Mouse (Mus musculus) heart, embryonic 14.5 days (tissue): ENCODE data around the gene Calcoco1. TPM values are rescaled to one million over a fixed set of nuclear protein-coding genes. Genes with fewer than 3 reads are reported as not detected.

Experiments
- ATAC-seq: fragments of 200-750 bp; cut with Nextera tagmentation; 2 replicates; pipeline ENCODE4 v1.8.0; 2017; ENCODE audit warnings: low read depth, moderate TSS enrichment; ENCODE audit not compliant: insufficient number of reproducible peaks, insufficient read depth, low FRiP score
- H3K27ac ChIP-seq, 2 experiments: fragments of 200-500 bp in 1 of 2; fragments of 300-500 bp in 1 of 2; sonication (generic) in 1 of 2; replicated peaks in 1 of 2; 2 replicates each; pipeline ENCODE4 v1.5.1; 2012 to 2014; ENCODE audit warnings: low read depth in 2 of 2, low read length in 2 of 2, control low read depth in 1 of 2, mild to moderate bottlenecking in 1 of 2, mixed read lengths in 1 of 2; ENCODE audit not compliant: control insufficient read depth in 1 of 2, insufficient read depth in 1 of 2
- H3K27me3 ChIP-seq: fragments of 300-500 bp; sonication (generic); 2 replicates; pipeline ENCODE4 v1.6.1; 2014; ENCODE audit warnings: mild to moderate bottlenecking, low read length, control low read depth; ENCODE audit not compliant: control insufficient read depth, insufficient read depth
- H3K36me3 ChIP-seq: fragments of 300-500 bp; sonication (generic); 2 replicates; pipeline ENCODE4 v1.6.1; 2014; ENCODE audit warnings: mild to moderate bottlenecking, control low read depth, low read length, mixed read lengths; ENCODE audit not compliant: control insufficient read depth, insufficient read depth
- H3K4me1 ChIP-seq, 2 experiments: fragments of 200-500 bp in 1 of 2; fragments of 300-500 bp in 1 of 2; sonication (generic) in 1 of 2; 2 replicates each; pipeline ENCODE4 v1.6.1; 2012 to 2014; ENCODE audit warnings: low read length in 2 of 2, control low read depth in 1 of 2, mixed read lengths in 1 of 2; ENCODE audit not compliant: control insufficient read depth in 2 of 2, insufficient read depth in 2 of 2
- H3K4me2 ChIP-seq: fragments of 300-500 bp; sonication (generic); 2 replicates; pipeline ENCODE4 v1.6.1; 2014; ENCODE audit warnings: mild to moderate bottlenecking, low read length
- H3K4me3 ChIP-seq, 2 experiments: fragments of 200-500 bp in 1 of 2; fragments of 300-500 bp in 1 of 2; sonication (generic) in 1 of 2; 2 replicates each; pipeline ENCODE4 v1.5.1; 2012 to 2014; ENCODE audit warnings: low read length in 2 of 2, mild to moderate bottlenecking in 2 of 2, control low read depth in 1 of 2, low read depth in 1 of 2, moderate library complexity in 1 of 2; ENCODE audit not compliant: control insufficient read depth in 1 of 2, insufficient read depth in 1 of 2
- H3K9ac ChIP-seq: fragments of 300-500 bp; sonication (generic); 2 replicates; pipeline ENCODE4 v1.6.1; 2014; ENCODE audit warnings: mild to moderate bottlenecking, low read length
- H3K9me3 ChIP-seq: fragments of 300-500 bp; sonication (generic); 2 replicates; pipeline ENCODE4 v1.6.1; 2016; ENCODE audit warnings: low read length, control low read depth; ENCODE audit not compliant: control insufficient read depth
- WGBS: fragments of 180-500 bp; shearing (Covaris S2); extraction: QIAGEN DNeasy Blood & Tissue Kit; methylation state at CpG from one replicate; pipeline ENCODE4 v1.1.7; 2014; 5-methylcytosine and 5-hydroxymethylcytosine counted together
- polyA plus RNA-seq: library from polyadenylated mRNA; unstranded; fragments of >200 nt; fragmentation: Nextera tagmentation; extraction: Ambion mirVana; gene quantifications from 2 replicates; pipeline ENCODE4 v1.2.1, GENCODE M21; 2014

Gene Calcoco1
- polyA plus RNA-seq, 1 experiment from 2014 or later: 66.5 TPM

GRCm38 (mm10) chr15:102752164-102752563, 30.2 kb upstream of the Calcoco1 start:
- ATAC-seq: no peak
- H3K36me3 ChIP-seq: no peaks in the 10 kb centered on the region
- no peak overlapping the region for H3K4me2 ChIP-seq
- no peaks in the 10 kb centered on the region for H3K9me3 ChIP-seq
- no peak overlapping the region for H3K27ac ChIP-seq
- H3K9ac ChIP-seq: no peak overlapping the region
- H3K27me3 ChIP-seq: peaks cover 69% of the 10 kb centered on the region
- 67% methylated on average over 1 of the region's 1 CpGs for WGBS
- no peak overlapping the region for H3K4me3 ChIP-seq
- no peaks in the 10 kb centered on the region for H3K4me1 ChIP-seq

GRCm38 (mm10) chr15:102750241-102750640, 28.3 kb upstream of the Calcoco1 start:
- ATAC-seq: no peak
- no peaks in the 10 kb centered on the region for H3K9me3 ChIP-seq
- no peak overlapping the region for H3K4me3 ChIP-seq
- H3K27me3 ChIP-seq: peaks cover 76% of the 10 kb centered on the region
- H3K9ac ChIP-seq: no peak overlapping the region
- peaks cover 0 to 6% of the 10 kb centered on the region in 2 experiments; a peak in 1 of 4 replicates for H3K4me1 ChIP-seq
- 52% methylated on average over 5 of the region's 5 CpGs for WGBS
- no peak overlapping the region for H3K4me2 ChIP-seq
- H3K27ac ChIP-seq: no peak overlapping the region
- H3K36me3 ChIP-seq: no peaks in the 10 kb centered on the region

- H3K27me3 ChIP-seq: peaks cover 76% of the 10 kb centered on the region
- no peak overlapping the region for H3K27ac ChIP-seq
- peaks cover 0 to 6% of the 10 kb centered on the region in 2 experiments; a peak in 1 of 4 replicates for H3K4me1 ChIP-seq
- H3K4me2 ChIP-seq: no peak overlapping the region
- ATAC-seq: no peak
- no peak overlapping the region for H3K4me3 ChIP-seq
- H3K36me3 ChIP-seq: no peaks in the 10 kb centered on the region
- H3K9me3 ChIP-seq: no peaks in the 10 kb centered on the region
- WGBS: 95% methylated on average over 1 of the region's 1 CpGs
- no peak overlapping the region for H3K9ac ChIP-seq
Measured at GRCm38 (mm10) chr15:102749103-102749502, 27.1 kb upstream of the Calcoco1 start.

GRCm38 (mm10) chr15:102747853-102748252, 25.9 kb upstream of the Calcoco1 start:
- WGBS: 53% methylated on average over 8 of the region's 8 CpGs
- H3K27ac ChIP-seq: no peak overlapping the region
- no peaks in the 10 kb centered on the region for H3K36me3 ChIP-seq
- H3K27me3 ChIP-seq: peaks cover 76% of the 10 kb centered on the region
- peaks cover 0 to 10% of the 10 kb centered on the region in 2 experiments; a peak in 2 of 4 replicates for H3K4me1 ChIP-seq
- no peak overlapping the region for H3K9ac ChIP-seq
- H3K4me2 ChIP-seq: no peak overlapping the region
- no peak for ATAC-seq
- 0 out of 4 replicates have a peak overlapping the region, but pooled peaks of 1 of the 2 experiments have one; percentile 54 for H3K4me3 ChIP-seq
- no peaks in the 10 kb centered on the region for H3K9me3 ChIP-seq

- no peak for ATAC-seq
- H3K4me3 ChIP-seq: peak overlapping the region; percentile 53 to 54
- peak overlapping the region; percentile 75 for H3K9ac ChIP-seq
- H3K4me1 ChIP-seq: peaks cover 0 to 10% of the 10 kb centered on the region in 2 experiments; a peak in 2 of 4 replicates
- 4% methylated on average over 20 of the region's 20 CpGs for WGBS
- H3K4me2 ChIP-seq: peak overlapping the region; percentile 94
- H3K27me3 ChIP-seq: peaks cover 72% of the 10 kb centered on the region
- H3K36me3 ChIP-seq: no peaks in the 10 kb centered on the region
- H3K27ac ChIP-seq: no peak overlapping the region
- no peaks in the 10 kb centered on the region for H3K9me3 ChIP-seq
Measured at GRCm38 (mm10) chr15:102747286-102747640, 25.3 kb upstream of the Calcoco1 start.

GRCm38 (mm10) chr15:102746488-102747285, 24.7 kb upstream of the Calcoco1 start:
- Histone ChIP-seq H3K27ac (no peak overlapping the region), H3K36me3 (no peaks in the 10 kb centered on the region), H3K9ac (peak overlapping the region; percentile 75), H3K9me3 (no peaks in the 10 kb centered on the region), H3K4me3 (peak overlapping the region; percentile 53 to 54), H3K27me3 (peaks cover 69% of the 10 kb centered on the region), H3K4me1 (peaks cover 0 to 10% of the 10 kb centered on the region in 2 experiments; a peak in 2 of 4 replicates), H3K4me2 (peak overlapping the region; percentile 94)
- WGBS: 1% methylated on average over 63 of the region's 75 CpGs
- ATAC-seq: 0 out of 2 replicates have a peak, but pooled peaks have one; percentile 40

GRCm38 (mm10) chr15:102746126-102746487, 24.1 kb upstream of the Calcoco1 start:
- 13% methylated on average over 11 of the region's 11 CpGs for WGBS
- Histone ChIP-seq H3K4me2 (peak overlapping the region; percentile 94), H3K9ac (peak overlapping the region; percentile 75; the same call in 1 of the 2 replicates), H3K4me3 (peak overlapping the region; percentile 53 to 54), H3K4me1 (peaks cover 0 to 10% of the 10 kb centered on the region in 2 experiments; a peak in 2 of 4 replicates), H3K9me3 (no peaks in the 10 kb centered on the region), H3K27me3 (peaks cover 72% of the 10 kb centered on the region), H3K27ac (no peak overlapping the region), H3K36me3 (no peaks in the 10 kb centered on the region)
- no peak for ATAC-seq
